Mouse (Mus musculus): Measurements from ENCODE around the gene Cd248.

The Cd248 gene

GRCm38 (mm10) chr19:5052166-5052822 lies 15.6 kb upstream of the Cd248 start:
- in situ Hi-C loops (cut with MseI, MboI): no loop called here

- in situ Hi-C loops (cut with MseI, MboI): no loop called here
Observed at GRCm38 (mm10) chr19:5052853-5053252, 15.0 kb upstream of the Cd248 start.

GRCm38 (mm10) chr19:5053909-5054308 lies 14.0 kb upstream of the Cd248 start:
- in situ Hi-C loops (cut with MseI, MboI): no loop called here

GRCm38 (mm10) chr19:5056251-5056650 lies 11.6 kb upstream of the Cd248 start:
- in situ Hi-C loops (cut with MseI, MboI): no loop called here

- in situ Hi-C loops (cut with MseI, MboI): no loop called here
Observed at GRCm38 (mm10) chr19:5057876-5058775, 9.8 kb upstream of the Cd248 start.

- in situ Hi-C loops (cut with MseI, MboI): no loop called here
Observed at GRCm38 (mm10) chr19:5058801-5059771, 8.8 kb upstream of the Cd248 start.

- in situ Hi-C loops (cut with MseI, MboI): no loop called here
Observed at GRCm38 (mm10) chr19:5060365-5061330, 7.2 kb upstream of the Cd248 start.

- in situ Hi-C loops (cut with MseI, MboI): no loop called here
Observed at GRCm38 (mm10) chr19:5062041-5062440, 5.8 kb upstream of the Cd248 start.

GRCm38 (mm10) chr19:5062446-5062845 lies 5.4 kb upstream of the Cd248 start:
- in situ Hi-C loops (cut with MseI, MboI): no loop called here

GRCm38 (mm10) chr19:5065104-5065503 lies 2.8 kb upstream of the Cd248 start:
- in situ Hi-C loops (cut with MseI, MboI): no loop called here

GRCm38 (mm10) chr19:5067040-5067799 lies 658 bp upstream of the Cd248 start:
- in situ Hi-C loops (cut with MseI, MboI): no loop called here

GRCm38 (mm10) chr19:5068570-5069234 lies 824 bp downstream of the Cd248 start:
- in situ Hi-C loops (cut with MseI, MboI): no loop called here

GRCm38 (mm10) chr19:5069486-5069885 lies 1.6 kb downstream of the Cd248 start:
- in situ Hi-C loops (cut with MseI, MboI): no loop called here

- in situ Hi-C loops (cut with MseI, MboI): no loop called here
Observed at GRCm38 (mm10) chr19:5069978-5070377, 2.1 kb downstream of the Cd248 start.

GRCm38 (mm10) chr19:5071077-5071476 lies 3.2 kb downstream of the Cd248 start:
- in situ Hi-C loops (cut with MseI, MboI): no loop called here

GRCm38 (mm10) chr19:5071545-5072369 lies 3.9 kb downstream of the Cd248 start:
- in situ Hi-C loops (cut with MseI, MboI): no loop called here

GRCm38 (mm10) chr19:5072389-5073019 lies 4.6 kb downstream of the Cd248 start:
- in situ Hi-C loops (cut with MseI, MboI): no loop called here

GRCm38 (mm10) chr19:5073028-5073427 lies 5.2 kb downstream of the Cd248 start:
- in situ Hi-C loops (cut with MseI, MboI): no loop called here
